13 mouse cellular contexts compared by ENCODE assay signal in the genomic region with DNA sequence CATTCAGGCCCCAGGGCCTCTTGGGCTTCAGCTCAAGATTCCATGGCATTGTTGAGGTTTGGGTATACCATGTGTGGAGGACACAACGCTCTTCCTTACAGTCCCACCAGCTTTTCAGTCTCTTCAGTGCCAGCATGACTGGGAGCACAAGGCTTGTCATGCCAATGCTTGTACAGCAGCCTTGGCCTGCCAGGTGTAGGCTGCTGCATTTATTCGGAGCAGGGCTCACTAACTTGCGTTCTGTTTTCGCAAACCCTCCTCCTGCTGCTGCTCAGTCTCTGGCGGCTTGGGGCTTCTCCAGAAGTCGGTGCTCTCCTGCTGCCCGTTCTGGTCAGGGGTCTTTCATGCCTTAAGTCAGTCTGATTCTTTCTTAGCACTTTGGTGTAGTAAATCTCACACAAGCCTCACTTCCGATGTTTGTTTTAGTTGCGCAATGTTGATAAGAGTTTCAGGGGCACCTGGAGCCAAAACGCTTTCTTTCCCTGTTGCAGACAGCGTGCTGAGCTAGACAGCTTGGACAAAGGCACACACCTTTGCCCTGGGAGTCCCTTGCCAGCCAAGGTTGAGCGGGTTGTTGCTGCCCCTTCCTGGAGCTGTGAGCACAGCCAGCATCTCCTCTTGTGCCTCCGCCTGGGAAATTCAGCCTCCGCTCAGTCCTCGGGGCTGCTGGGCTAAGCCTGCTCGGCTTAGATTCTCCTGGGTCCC. TPM values are rescaled to one million over a fixed set of nuclear protein-coding genes. Genes with fewer than 3 reads are reported as not detected.
A peak's percentile ranks its signal among the peaks of the same experiment; 100 is the strongest.
DNase-seq lines count a peak whose midpoint lies in the region; ATAC-seq and TF ChIP-seq lines count a peak whose summit lies in the region.
"Had no signal": no experiment of that assay in that cellular context is flagged by ENCODE, and none has a peak within 500 bp of the region (broad histone marks: within the 10 kb centered on the region; RNA-seq: fewer than 3 reads in every experiment).

No protein-coding gene starts in this region.

- peak; percentile 63 for ATAC-seq in intestine, embryonic 14.5 days (replicated peaks; ENCODE audit: low FRiP score, low TSS enrichment, low read depth)
- ATAC-seq in lung, embryonic 14.5 days (ENCODE audit: insufficient read depth) = peak; percentile 41; the same call in 1 of the 2 replicates
- no peak for ATAC-seq in heart, embryonic 12.5 days (ENCODE audit: insufficient number of reproducible peaks, low FRiP score)
- ATAC-seq: forebrain, embryonic 13.5 days had no signal

- H3K4me3 ChIP-seq in intestine, embryonic 14.5 days (ENCODE audit: low read depth, low read length) = no peak overlapping the region
- H3K4me3 ChIP-seq in lung, embryonic 14.5 days (ENCODE audit: low read depth, low read length) = no peak overlapping the region
- no peak overlapping the region for H3K4me3 ChIP-seq in heart, embryonic 12.5 days
- H3K4me3 ChIP-seq: embryonic facial prominence, embryonic 12.5 days; forebrain, embryonic 13.5 days had no signal

- H3K9ac ChIP-seq in intestine, embryonic 14.5 days (ENCODE audit: low read length) = no peak overlapping the region
- 0 out of 2 replicates have a peak overlapping the region, but pooled peaks have one; percentile 14 for H3K9ac ChIP-seq in lung, embryonic 14.5 days
- no peak overlapping the region for H3K9ac ChIP-seq in heart, embryonic 12.5 days
- H3K9ac ChIP-seq: embryonic facial prominence, embryonic 12.5 days; forebrain, embryonic 13.5 days had no signal

- H3K27ac ChIP-seq in intestine, embryonic 14.5 days (ENCODE audit: low read depth) = no peak overlapping the region
- H3K27ac ChIP-seq in lung, embryonic 14.5 days (ENCODE audit: low read depth) = no peak overlapping the region
- no peak overlapping the region for H3K27ac ChIP-seq in heart, embryonic 12.5 days (ENCODE audit: poor library complexity, severe bottlenecking)
- H3K27ac ChIP-seq: embryonic facial prominence, embryonic 12.5 days; forebrain, embryonic 13.5 days had no signal

- peaks cover 6% of the 10 kb centered on the region for H3K4me1 ChIP-seq in intestine, embryonic 14.5 days (replicated peaks; ENCODE audit: control insufficient read depth, insufficient read depth, low read length)
- no peaks in the 10 kb centered on the region for H3K4me1 ChIP-seq in lung, embryonic 14.5 days (ENCODE audit: insufficient read depth)
- H3K4me1 ChIP-seq in heart, embryonic 12.5 days (replicated peaks) = 0 out of 2 replicates have a peak, but pooled peaks cover 5% of the 10 kb centered on the region
- H3K4me1 ChIP-seq: embryonic facial prominence, embryonic 12.5 days; forebrain, embryonic 13.5 days had no signal

- TF ChIP-seq CTCF in lung, embryonic 14.5 days (IDR thresholded peaks at IDR 0.05; ENCODE audit: low read depth) = no peak

- no peaks in the 10 kb centered on the region for H3K27me3 ChIP-seq in intestine, embryonic 14.5 days (replicated peaks; ENCODE audit: control insufficient read depth, insufficient read depth, low read length)
- no peaks in the 10 kb centered on the region for H3K27me3 ChIP-seq in lung, embryonic 14.5 days (ENCODE audit: insufficient read depth, low read length)
- no peaks in the 10 kb centered on the region for H3K27me3 ChIP-seq in heart, embryonic 12.5 days (replicated peaks)
- H3K27me3 ChIP-seq: embryonic facial prominence, embryonic 12.5 days; forebrain, embryonic 13.5 days had no signal

- WGBS in intestine, embryonic 14.5 days = 37% methylated on average over 16 of the region's 16 CpGs
- 23% methylated on average over 16 of the region's 16 CpGs for WGBS in lung, embryonic 14.5 days
- WGBS in heart, embryonic 12.5 days = 55% methylated on average over 16 of the region's 16 CpGs

- DNase-seq in lung, adult 18-20 months = peak; percentile 67 to 75
- no peak for DNase-seq in lung, postnatal 14 days
- DNase-seq in intestine, embryonic 14.5 days (ENCODE audit: low spot score) = peak; percentile 55
- DNase-seq in lung, embryonic 14.5 days = peak; percentile 62
- DNase-seq in right cerebral cortex, postnatal 14 days = no peak
- DNase-seq in natural killer cell, adult 2 months (ENCODE audit: low spot score in 2 of 2) = no peak
- no peak for DNase-seq in B cell, adult 2 months
- DNase-seq: gastrocnemius, postnatal 14 days; kidney, adult 11 months; thymus, postnatal 4 days had no signal

- no peaks in the 10 kb centered on the region for H3K9me3 ChIP-seq in intestine, embryonic 14.5 days (ENCODE audit: control insufficient read depth, low read length)
- no peaks in the 10 kb centered on the region for H3K9me3 ChIP-seq in lung, embryonic 14.5 days (ENCODE audit: low read depth, low read length)
- H3K9me3 ChIP-seq in heart, embryonic 12.5 days (replicated peaks) = no peaks in the 10 kb centered on the region
- H3K9me3 ChIP-seq: embryonic facial prominence, embryonic 12.5 days; forebrain, embryonic 13.5 days had no signal

- H3K36me3 ChIP-seq in intestine, embryonic 14.5 days (ENCODE audit: control insufficient read depth, insufficient read depth, low read length) = peaks cover 9% of the 10 kb centered on the region; the same call in 1 of the 2 replicates
- H3K36me3 ChIP-seq in lung, embryonic 14.5 days (ENCODE audit: insufficient read depth) = peaks cover 5% of the 10 kb centered on the region; the same call in 1 of the 2 replicates
- peaks cover 4% of the 10 kb centered on the region; the same call in 1 of the 2 replicates for H3K36me3 ChIP-seq in heart, embryonic 12.5 days

- peak overlapping the region; percentile 26 for H3K4me2 ChIP-seq in intestine, embryonic 14.5 days (ENCODE audit: low read length)
- H3K4me2 ChIP-seq in lung, embryonic 14.5 days = peak overlapping the region; percentile 26
- no peak overlapping the region for H3K4me2 ChIP-seq in heart, embryonic 12.5 days
- H3K4me2 ChIP-seq: embryonic facial prominence, embryonic 12.5 days; forebrain, embryonic 13.5 days had no signal

RNA-seq across cellular contexts. Expression of a gene that starts 17.4 kb away (rescaled TPM):
- 6.6 TPM in 2 replicates for polyA plus RNA-seq in intestine, embryonic 14.5 days (2014; fragmentation: Nextera tagmentation; extraction: Ambion mirVana)
- 3.8 and 5.1 TPM in 2 replicates for polyA plus RNA-seq in lung, embryonic 14.5 days (2014; fragmentation: Nextera tagmentation; extraction: Ambion mirVana)
- 2.3 and 2.6 TPM in 2 replicates for polyA plus RNA-seq in heart, embryonic 12.5 days (2016; fragmentation: Nextera tagmentation; extraction: Ambion mirVana)

RNA-seq across cellular contexts. Expression of a gene that starts 24.7 kb away (rescaled TPM):
- polyA plus RNA-seq in intestine, embryonic 14.5 days (2014; fragmentation: Nextera tagmentation; extraction: Ambion mirVana) = 0.05 TPM in 1 of 2 replicates, not detected in the other
- polyA plus RNA-seq in lung, embryonic 14.5 days (2014; fragmentation: Nextera tagmentation; extraction: Ambion mirVana) = not detected in 2 replicates
- 0.17 TPM in 1 of 2 replicates, not detected in the other for polyA plus RNA-seq in heart, embryonic 12.5 days (2016; fragmentation: Nextera tagmentation; extraction: Ambion mirVana)
- polyA plus RNA-seq: embryonic facial prominence, embryonic 12.5 days; forebrain, embryonic 13.5 days had no signal

RNA-seq across cellular contexts. Expression of a gene that starts 36.2 kb away (rescaled TPM):
- polyA plus RNA-seq in intestine, embryonic 14.5 days (2014; fragmentation: Nextera tagmentation; extraction: Ambion mirVana) = 24.9 and 29.7 TPM in 2 replicates
- 32.2 and 33.7 TPM in 2 replicates for polyA plus RNA-seq in lung, embryonic 14.5 days (2014; fragmentation: Nextera tagmentation; extraction: Ambion mirVana)
- polyA plus RNA-seq in heart, embryonic 12.5 days (2016; fragmentation: Nextera tagmentation; extraction: Ambion mirVana) = 19.1 and 21.1 TPM in 2 replicates

Comparison
In these comparisons a context has a peak if more than half of its experiments do, and no peak if none do; other contexts are left out.
1. DNase-seq: peak in lung, adult 18-20 months (2 of 2), intestine, embryonic 14.5 days (single experiment) and lung, embryonic 14.5 days (single experiment); none in lung, postnatal 14 days (single experiment), right cerebral cortex, postnatal 14 days (single experiment), natural killer cell, adult 2 months (0 of 2) and B cell, adult 2 months (0 of 2).